Mouse (Mus musculus) telencephalon, adult 2 months (tissue): ENCODE measurements at regions not wholly inside any gene's neighbourhood (a gene's known extent, or its start where the extent isn't known, plus 50 kb on each side); places are given as distances from the start of the nearest gene placed in this dataset.

Source experiments
- DNase-seq: peaks from one replicate; pipeline ENCODE4 v3.0.0-alpha.2; 2011; ENCODE audit warnings: low read depth, low spot score

DNA sequence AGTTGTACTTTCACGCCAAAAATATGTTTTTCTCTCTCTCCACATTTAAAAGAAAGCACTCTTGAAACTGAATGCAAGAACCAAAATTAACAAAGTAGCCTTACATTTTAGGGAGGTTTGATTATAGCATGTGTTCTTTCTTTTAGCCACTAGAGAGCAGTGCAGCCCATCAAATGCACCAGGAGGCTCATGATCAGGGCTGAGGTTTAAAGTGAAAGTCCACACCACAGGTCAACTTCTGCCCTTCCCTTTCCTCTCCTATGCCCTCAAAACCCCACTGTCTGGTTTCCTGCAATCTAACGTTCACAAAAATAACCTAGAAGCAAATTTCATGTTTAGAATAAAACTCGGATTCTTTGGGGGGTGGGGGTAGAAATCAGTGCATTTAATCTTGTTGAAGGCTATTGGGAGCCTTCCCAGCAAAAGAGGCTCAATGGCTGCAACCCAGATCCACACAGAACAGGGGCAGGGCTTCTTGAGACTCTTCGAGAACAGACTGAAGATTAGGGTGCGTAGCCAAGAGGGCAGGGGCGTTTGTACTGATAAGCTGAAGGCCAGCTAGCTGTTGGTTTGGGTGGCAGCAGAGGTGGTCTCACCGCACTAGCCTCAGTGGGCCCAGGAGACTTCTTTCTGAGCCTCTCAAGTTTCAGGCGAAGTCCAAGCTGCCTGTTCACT is 59.3 kb upstream of the Zfp770 start:
- no peak for DNase-seq

DNA sequence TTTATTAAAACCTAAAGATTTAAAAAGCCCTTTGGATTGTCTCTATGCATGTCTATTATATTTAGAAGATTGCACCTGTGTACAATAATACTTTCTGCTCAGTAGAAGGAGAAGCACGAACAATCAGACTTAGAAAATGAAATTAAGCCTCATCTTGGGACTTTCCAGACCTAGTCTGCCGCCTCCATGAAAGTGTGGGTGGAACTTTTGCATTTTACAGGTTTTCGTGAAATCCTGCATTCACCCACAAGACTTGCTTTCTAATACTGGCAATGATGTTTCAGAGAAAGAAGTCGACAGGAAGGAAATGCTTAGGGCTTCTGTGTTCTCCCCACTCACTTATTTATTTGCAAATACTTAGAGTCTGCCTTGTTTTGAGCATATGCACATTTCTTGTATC is 58.3 kb upstream of the Zfp770 start:
- no peak for DNase-seq
